Mouse (Mus musculus) left cerebral cortex, postnatal 4 days (tissue): ENCODE measurements around the gene Atf7. TPM values are rescaled to one million over a fixed set of nuclear protein-coding genes. Genes with fewer than 3 reads are reported as not detected.
"Not testable (repeated sequence)": the region's sequence is repeated elsewhere in the genome, so short reads cannot be mapped to it uniquely, and the experiment has no call there.

Experiments used
- DNase-seq: peaks from one replicate; pipeline ENCODE4 v3.0.0-alpha.2; 2022
- intact Hi-C: fragments of 180-260 bp; cut with DNase I; formaldehyde crosslinking; loops from one replicate; pipeline ENCODE4 v1.15.1; 2025
- total RNA-seq, 2 experiments: library from RNA; stranded (reverse); gene quantifications; 2 replicates each; pipeline ENCODE4 v1.2.3; 2021

Gene Atf7
- 10 to 100 TPM; 41.7 to 46.1 TPM for total RNA-seq

DNA sequence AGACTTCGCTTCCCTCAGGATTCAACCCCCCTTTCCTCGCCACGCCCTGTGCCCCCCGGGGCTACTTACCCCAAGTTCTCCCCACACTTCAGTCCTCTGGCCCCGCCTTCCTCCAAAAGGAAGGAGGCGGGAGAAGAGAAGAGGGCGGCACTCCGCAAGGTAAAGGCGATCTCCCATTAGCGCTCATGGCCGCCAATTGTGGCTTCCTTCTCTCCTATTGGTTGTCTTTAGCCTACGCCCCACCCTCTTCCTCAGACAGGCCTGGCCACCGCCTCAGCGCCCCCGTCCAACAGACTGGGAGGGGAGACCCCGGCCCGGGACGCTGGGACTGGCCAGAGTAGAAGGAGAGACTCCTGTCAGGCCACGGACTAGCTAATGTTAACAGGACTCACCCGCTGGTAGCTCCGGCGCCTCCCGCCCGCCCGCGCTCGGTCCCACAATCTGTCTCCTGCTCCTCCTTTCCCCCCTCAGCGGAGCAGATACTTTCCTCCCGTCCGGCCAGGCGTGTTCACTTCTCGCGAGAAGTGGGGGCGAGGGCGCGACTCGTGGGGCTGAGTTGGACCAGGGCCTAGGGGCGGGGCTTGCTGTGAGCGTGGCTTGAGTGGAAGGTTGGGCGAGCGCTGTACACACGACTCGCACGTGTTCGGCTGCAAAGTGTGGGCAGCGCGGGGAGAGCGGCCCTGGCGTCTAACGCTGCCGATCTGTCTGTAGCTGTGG is at the start of gene Atf7, which contains the start of gene Gm28047:
Gene Atf7, minus strand, starts transcription at position 495 of the 717 bp plus-strand sequence.
Gene Gm28047, minus strand, starts transcription at position 98 of the 717 bp plus-strand sequence.
- intact Hi-C loops: loop anchor here (5.0 kb wide), 1 partner anchor 47 kb away; the partner anchor contains the start of gene Atp5g2
- peak; percentile 100 for DNase-seq

DNA sequence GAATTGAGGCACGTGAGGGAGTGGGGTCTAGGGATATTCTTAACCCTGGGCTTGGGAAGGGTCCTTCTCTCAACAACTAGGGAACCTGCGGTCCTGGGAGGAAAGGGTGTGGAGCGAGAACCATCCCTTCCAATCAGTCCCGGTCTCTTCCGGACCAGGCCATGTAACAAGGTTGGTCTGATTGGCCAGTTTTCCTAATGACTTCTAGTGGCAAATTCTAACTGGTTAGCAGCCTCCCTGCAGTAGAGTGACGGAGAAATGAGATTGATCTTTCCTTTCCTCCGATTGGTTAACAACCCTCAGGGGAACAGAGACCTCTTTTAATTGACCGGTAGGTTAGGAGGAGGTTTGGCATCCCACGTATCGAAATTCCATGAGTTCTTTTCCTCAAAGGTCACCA is 48.3 kb upstream of the Atf7 start:
- peak; percentile 19 for DNase-seq
- intact Hi-C loops: loop anchor here (5.0 kb wide), 1 partner anchor 46 kb away; the partner anchor contains the start of genes Atf7 and Gm28047

DNA sequence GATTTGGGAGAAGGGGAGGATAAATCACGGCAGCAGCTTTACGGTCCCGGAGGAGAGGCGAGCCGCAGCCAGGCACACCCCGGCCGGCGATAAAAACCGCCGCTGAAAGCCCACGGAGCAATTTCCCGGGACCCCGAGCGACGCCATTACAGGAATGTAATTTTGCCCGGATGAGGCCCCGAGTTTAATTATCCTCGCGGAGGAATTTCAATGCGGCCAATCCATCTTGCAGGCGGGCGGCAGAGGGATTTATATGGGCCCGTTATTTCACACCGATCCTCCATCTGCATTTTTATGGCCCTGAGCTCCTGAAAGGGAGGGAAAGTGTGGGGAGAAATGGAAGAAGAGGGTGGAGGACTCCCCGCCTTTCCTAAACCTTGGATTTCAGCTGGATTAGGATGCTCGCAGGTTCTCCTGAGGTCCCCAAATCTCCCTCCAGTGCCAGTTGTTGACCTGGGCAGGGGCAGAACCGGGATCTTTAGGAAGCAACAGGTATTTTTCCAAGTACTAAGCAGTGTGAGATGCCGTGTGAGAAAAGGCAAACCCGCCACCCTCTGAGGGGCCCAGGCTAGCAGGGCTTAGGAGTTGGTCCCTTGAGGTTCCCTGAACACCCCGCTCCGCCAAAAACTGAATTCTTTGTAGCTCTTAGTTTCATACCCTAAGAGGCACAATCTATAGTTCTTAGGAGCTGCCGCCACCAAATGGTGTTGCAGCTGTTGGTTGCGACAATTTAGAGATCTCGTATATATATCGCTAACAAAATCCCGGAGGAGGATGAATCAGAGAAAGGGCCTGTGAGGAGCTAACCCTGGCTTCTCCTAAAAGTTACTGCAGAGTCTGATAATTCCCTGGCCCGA is 47.2 kb upstream of the Atf7 start, which contains the start of gene Atp5g2:
Gene Atp5g2, minus strand, starts transcription at position 138 of the 857 bp plus-strand sequence.
- intact Hi-C loops: loop anchor here (5.0 kb wide), 1 partner anchor 45 kb away; the partner anchor contains the start of genes Atf7 and Gm28047

DNA sequence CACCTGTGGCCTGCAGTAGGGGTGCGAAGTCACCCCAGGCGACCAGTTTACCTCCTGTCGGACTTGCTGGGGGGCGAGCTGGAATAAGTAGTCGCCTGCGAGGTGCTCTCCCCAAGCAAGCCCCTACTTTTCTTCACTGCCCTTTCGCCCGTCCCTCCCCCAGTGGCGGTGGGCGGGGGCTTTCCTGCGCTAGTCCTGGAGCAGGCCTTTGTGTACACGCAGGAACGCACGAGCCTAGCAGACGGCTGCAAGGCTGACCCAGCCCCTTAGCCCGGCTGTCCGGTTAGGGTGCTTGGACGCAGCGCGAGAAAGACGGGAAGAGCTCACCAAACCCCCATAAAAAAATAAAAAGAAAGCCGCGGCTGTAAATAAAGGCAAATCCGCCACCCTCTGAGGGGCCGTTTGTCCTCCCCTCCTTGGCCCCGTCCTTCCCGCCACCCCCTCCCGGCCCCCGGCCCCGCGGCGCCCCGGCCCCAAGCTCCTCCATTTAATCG is 46.5 kb upstream of the Atf7 start:
- peak; percentile 91 for DNase-seq
- intact Hi-C loops: loop anchor here (5.0 kb wide), 1 partner anchor 44 kb away; the partner anchor contains the start of genes Atf7 and Gm28047

More for the DNA sequence above, 47.2 kb upstream of the Atf7 start, which contains the start of gene Atp5g2:
- peak; percentile 48 for DNase-seq

DNA sequence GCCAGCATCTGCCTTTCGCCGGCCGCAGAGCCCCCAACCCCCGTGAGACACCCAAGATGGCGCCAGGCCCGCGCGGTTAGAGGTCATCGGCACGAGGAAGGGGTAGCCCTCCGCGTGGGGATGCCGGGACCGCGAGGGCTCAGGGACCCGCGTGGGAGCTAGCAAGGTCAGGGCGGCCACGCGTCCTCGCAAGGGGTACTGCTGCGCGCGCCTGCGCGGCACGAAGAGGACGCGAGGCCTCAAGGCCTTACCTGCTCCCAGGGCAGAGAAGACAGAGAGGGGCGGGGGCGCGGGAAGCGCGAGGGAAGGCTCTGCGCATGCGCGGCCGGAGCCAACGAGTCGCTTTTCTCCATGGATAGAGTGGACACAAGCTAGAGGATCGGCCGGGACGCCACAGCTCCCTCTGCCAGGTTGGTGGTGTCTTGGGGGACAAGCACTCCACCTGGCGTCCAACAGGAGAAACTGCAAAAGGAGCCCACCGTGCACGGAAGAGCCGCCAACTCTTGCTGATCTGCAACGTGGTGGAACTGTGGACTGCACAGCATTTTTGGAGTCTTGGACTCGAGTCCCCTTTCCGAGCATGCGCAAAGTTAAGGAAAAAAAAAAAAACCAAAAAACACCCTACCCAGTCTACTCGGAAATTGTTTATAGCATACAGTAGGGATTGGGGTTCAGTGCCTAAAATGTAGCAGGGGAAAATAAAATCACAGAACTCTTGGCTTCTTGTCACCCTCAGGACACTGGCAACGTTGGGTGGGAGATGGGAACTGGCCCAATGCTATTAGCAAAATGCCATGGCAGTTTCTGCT is 45.7 kb upstream of the Atf7 start:
- peak; percentile 99 for DNase-seq
- intact Hi-C loops: loop anchor here (5.0 kb wide), 1 partner anchor 44 kb away; the partner anchor contains the start of genes Atf7 and Gm28047

DNA sequence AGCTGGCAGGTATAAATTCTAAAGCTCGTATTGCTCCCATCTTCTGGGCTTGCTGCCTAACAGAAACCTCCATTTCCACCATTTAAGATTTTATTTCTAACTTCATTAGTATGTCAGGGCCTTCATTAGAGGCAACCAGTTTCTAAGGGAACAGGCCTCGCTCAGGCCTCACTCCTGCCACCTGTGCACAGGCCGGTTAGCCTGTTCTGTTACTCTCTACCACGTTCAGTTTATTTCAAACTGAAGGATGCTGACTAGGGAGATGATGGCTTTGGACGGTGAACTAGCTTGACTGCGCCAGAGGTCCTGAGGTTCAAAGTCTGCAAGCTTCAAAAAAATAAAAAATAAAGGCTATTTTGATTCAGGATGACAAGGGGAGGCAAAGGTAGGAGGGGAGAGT is 45.0 kb upstream of the Atf7 start:
- intact Hi-C loops: loop anchor here (5.0 kb wide), 1 partner anchor 43 kb away; the partner anchor contains the start of genes Atf7 and Gm28047
- DNase-seq: no peak

DNA sequence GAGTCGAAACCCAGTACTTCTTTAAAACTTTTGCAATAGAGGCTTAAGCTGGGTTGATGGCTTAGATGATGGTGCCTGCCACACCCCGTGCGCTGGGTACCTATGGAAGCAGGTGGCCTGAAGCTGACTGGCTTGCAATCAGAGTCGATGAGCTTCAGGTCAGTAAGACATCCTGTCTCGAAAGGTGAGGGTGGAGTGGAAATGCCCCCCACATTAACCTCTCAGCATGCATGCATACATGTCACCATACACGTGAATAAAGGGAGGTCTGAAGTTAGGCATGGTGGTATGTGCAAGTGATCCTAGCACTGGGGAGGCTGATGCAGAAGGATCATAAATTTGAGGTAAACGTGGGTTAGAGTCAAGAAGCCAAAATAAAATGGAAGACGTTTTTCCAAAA is 44.3 kb upstream of the Atf7 start:
- no peak for DNase-seq
- intact Hi-C loops: no loop called here

DNA sequence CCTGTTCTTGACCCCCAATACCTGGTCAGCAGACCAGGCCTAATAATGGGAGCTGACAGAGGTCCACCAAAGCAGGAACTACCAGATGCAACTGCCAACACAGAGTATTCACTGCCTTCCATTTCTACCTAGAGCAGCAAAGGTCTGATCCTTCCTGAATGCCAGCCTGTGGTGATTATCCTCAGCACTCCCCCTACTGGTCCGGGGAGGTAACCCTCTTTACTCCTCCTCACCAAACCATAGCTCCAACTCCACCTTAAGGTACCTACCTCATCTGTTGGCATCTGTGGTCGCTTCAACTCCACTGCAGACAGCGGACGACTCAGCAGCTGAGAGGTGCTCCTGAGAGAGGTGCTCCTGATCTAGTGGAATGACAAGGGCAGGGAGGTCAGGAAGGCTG is 40.2 kb upstream of the Atf7 start:
- intact Hi-C loops: no loop called here
- peak; percentile 56 for DNase-seq

DNA sequence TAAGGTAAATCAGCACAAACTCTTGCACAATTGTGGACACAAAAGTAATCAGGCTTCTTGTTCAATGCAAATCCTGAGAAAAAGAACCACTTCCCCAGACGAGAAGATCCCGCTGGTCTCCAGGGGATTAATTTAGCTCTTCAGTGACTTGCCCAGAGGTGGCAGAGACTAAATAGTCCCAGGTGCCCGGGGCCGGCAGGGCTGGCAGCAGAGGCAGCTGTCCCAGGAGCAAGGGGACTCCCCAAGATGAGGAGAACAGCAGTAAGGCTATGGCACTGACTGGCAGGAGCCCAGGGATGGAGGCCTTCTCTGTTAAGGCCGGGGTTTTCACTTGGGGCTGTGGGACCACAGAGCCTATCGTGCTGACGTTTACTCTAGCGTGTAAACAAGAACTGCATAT is 38.6 kb upstream of the Atf7 start:
- intact Hi-C loops: no loop called here
- DNase-seq: no peak

DNA sequence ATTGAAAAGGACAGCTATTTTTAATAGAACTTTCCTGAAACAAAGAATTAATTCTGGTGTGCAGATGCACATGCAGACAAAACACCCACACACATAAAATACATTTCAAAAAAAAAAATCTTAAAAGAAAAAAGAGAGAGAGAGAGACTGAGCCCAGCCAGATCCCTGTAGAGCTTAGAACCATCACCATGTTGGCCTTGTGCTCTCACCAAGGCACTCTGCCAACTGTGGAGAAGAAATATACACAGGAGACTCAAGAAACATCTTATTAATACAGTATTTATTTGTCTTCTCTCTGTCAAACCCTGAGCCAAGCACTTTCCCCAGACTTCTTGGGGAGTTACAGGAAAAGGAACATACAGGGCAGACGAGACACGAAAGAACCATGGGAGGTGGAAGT is 37.3 kb upstream of the Atf7 start:
- intact Hi-C loops, DNase-seq: not testable (repeated sequence)

DNA sequence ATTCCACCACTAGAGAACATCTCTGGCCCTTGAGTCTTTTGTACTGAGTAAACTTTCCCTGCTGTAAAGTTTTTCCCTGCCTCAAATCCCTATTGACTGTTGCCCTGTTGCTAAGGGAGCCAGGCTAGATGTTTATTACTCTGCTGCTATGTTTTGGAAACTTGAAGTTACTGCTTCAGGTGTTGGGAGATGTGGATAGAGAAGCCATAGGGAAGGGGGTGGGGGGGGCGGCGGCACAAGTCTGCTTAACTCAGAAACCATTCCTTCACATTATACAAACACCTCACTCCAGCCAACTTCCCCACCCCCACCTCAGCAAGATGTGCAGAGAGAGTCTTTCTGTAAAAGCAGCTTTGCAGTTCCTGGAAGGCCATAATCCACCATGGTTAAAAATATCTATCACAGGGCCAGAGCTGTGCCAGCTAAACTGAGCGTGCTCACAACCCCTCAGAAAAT is 32.7 kb upstream of the Atf7 start:
- DNase-seq: no peak
- intact Hi-C loops: no loop called here

DNA sequence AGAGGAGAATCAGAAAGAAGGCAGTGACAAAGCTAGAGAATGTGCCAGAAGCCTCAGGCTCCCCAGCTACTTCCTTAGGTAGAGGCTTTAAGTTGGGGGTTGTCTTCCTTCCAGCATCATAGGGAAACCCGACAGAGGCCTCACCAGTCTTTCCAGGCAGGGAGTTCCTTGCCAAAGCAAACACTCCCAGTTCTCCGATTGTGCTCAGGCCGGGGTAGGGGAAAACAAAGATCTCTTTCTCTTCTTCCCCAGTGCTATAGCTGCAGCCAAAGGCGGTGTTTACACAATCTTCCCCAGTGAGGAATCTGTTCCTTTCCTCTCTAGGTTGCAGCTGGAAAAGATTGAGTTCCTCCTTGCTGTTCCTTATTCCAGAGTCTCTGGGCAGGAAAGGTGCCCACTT is 31.4 kb upstream of the Atf7 start:
- DNase-seq: peak; percentile 16
- intact Hi-C loops: no loop called here

DNA sequence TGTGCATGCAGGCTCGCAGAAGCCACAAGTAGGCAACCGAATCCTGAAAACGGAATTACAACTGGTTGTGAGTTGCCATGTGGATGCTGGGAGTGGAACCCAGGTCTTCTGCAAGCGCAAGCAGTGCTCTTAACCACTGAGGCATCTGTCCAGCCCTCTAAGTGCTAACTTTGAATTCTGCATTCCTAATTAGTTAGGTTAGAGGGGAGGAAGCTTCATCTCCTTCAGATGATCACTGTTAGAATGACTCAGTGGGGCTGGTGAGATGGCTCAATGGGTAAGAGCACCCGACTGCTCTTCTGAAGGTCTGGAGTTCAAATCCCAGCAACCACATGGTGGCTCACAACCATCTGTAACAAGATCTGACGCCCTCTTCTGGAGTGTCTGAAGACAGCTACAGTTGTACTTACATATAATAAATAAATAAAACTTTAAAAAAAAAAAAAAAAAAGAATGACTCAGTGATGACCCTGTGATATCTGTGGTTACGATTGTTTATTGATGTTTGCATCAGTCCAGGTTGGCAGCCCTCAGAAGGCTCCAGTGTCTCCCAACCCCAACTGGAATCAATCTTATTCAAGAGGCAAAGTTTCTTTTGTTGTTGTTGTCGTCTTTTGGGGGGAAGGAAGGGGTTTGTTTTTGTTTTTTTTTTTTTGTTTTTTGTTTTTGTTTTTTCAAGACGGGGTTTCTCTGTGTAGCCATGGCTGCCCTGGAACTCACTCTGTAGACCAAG is 26.8 kb upstream of the Atf7 start:
- intact Hi-C loops, DNase-seq: not testable (repeated sequence)

DNA sequence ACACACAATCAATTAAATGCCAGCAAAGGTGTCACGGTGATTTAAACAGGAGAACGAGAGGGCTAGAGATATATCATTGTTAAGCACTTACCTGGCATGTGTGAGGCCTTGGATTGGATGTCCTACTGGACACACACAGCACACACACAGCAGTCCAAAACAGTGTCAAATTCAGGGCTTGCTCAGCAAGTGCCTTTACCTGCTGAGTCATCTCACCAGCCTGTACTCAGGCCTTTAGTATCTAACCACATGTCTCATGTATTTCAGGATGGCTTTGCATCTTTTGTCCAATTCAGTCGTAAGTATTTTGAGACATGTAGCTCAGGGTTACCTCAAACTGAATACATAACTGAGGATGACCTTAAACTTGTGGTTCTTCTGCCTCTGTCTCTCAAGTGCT is 25.8 kb upstream of the Atf7 start:
- intact Hi-C loops: no loop called here
- no peak for DNase-seq

DNA sequence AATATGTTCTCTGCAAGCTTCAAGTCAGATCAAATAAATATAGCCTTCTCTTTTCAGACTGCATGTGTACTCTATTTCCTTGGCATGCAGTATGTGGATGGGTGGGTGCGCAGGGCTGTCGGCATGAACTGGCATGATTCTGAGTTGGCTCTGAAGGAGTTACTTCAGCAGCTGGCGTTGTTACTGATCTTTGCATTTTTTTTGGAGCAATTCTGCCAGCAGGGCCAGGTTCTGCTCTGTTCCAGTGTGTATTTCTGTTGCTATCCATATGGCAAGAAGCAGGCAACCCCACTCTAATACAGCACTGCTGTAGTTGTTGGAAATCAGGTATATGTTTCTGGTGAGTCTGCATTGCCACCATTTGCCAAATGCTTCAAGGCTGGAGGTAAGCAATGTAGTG is 10.6 kb upstream of the Atf7 start:
- DNase-seq: peak; percentile 24
- intact Hi-C loops: no loop called here

DNA sequence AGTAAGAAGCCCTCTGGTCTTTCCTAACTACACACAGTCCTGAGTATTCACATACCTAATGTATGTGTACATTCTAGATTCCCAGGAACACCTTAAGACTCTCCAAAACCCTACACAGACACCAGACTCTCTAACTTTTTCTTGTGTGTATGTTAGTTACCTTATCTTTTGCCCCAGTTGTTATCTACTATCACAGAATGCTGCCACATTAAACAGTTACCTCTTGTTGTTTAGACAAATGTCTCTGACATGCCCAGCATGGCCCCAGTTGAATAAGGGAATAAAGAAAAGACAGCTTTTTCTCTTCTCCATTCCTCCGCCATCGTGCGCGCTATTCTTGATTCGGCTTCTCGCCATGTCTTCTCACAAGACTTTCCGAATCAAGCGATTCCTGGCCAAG is 9.4 kb upstream of the Atf7 start:
- intact Hi-C loops: no loop called here
- no peak for DNase-seq

DNA sequence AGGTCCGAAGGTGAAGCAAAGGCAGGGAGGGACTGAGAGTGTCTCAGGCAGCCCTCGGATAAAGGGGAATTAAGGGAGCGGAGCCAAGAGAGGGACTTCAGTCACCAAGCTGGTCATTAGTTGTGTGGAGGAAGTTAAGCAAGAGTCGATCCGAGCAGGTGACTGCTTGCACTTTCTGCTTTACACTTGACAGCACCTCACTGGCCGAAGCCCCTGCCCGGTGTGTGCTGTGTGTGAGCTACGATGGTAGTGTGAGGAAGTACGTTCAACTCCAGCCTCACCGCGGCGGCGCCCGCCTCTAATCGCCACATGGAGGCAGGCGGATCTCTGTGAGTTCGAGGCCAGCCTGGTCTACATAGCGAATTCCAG is 407 bp upstream of the Atf7 start:
- intact Hi-C loops: loop anchor here (5.0 kb wide), 1 partner anchor 47 kb away; the partner anchor contains the start of gene Atp5g2
- peak; percentile 34 for DNase-seq

DNA sequence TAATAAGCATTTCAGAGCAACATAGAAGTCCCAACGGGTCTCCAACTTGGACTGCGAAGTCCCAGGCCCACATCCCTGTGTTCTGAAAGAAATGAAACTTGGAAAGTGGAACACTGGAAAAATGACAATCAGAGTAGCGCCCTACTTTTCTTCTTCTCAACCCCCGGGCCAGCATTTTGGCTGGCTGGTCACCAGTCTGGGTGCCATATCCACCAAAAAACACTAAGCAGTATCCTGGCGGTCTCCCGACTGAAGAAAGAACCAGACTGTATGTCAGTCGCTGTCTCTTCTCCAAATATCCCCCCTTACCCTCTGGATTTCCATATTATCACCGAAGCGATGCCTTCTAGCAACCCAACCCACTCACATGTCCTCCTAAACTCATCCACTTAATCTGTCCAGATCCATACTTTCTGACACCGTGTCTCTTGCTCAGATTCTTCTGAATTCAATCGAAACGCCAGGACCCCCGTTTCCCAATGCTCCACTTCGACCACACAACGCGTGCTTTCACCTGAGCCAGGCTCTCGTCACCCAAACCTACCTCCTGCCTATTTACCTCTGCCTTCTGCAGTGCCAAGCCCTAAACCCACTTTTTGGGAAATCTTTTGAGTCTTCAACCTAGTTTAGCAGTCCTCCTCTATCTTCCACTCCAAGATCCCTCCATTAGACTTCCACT is 834 bp downstream of the Atf7 start:
- intact Hi-C loops: no loop called here
- DNase-seq: peak; percentile 3

DNA sequence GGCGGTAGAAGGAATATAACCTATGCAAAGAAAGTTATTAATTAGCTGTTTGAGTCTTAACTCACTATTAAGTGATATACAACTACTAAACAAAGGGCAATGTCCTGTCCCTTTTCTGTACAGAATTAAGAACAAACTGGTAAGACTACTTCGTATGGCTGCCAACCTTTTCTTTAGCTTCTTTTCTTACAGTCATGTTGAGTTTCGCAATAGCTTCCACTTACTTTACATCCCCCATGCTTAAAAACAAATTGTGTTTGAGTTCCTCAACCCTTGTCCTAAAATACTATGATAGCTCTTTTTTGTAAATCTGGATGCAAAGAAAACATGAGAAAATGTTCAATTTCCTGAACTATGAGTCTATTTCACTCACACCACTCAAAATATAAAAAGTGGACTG is 2.1 kb downstream of the Atf7 start:
- intact Hi-C loops: no loop called here
- DNase-seq: no peak
